14 mouse cellular contexts compared by ENCODE assay signal in genomic region chr10:8912213-8912612, GRCm38 (mm10). TPM values are rescaled to one million over a fixed set of nuclear protein-coding genes. Genes with fewer than 3 reads are reported as not detected.
DNase-seq lines count a peak whose midpoint lies in the region; ATAC-seq and TF ChIP-seq lines count a peak whose summit lies in the region.
"Had no signal": no experiment of that assay in that cellular context is flagged by ENCODE, and none has a peak within 500 bp of the region (broad histone marks: within the 10 kb centered on the region; RNA-seq: fewer than 3 reads in every experiment).

No protein-coding gene starts in this region.

- no peak for ATAC-seq in heart, embryonic 16.5 days (replicated peaks; ENCODE audit: extremely low read depth, insufficient read depth, low FRiP score)
- no peak for ATAC-seq in lung, embryonic 15.5 days (ENCODE audit: borderline replicate concordance, extremely low read depth, low FRiP score, low TSS enrichment)
- peak; percentile 74 for ATAC-seq in common myeloid progenitor, adult 5-6 weeks (replicated peaks; ENCODE audit: low read depth, poor library complexity, severe bottlenecking)
- ATAC-seq: forebrain, embryonic 13.5 days; inflammation-experienced regulatory T-cells, adult 6 months had no signal

- no peak overlapping the region for H3K9ac ChIP-seq in heart, embryonic 16.5 days (ENCODE audit: low read length)
- H3K9ac ChIP-seq in lung, embryonic 15.5 days, result no peak overlapping the region
- H3K9ac ChIP-seq: embryonic facial prominence, embryonic 15.5 days; forebrain, embryonic 13.5 days; liver, embryonic 14.5 days had no signal

- no peak for TF ChIP-seq POLR2A in lung, adult 2 months (IDR thresholded peaks at IDR 0.05; ENCODE audit: borderline replicate concordance, extremely low read depth, low read depth, low read length)

- no peak for DNase-seq in heart, adult 8-10 months (ENCODE audit: low spot score)
- no peak for DNase-seq in lung, adult 2 months
- peak; percentile 10 to 48 for DNase-seq in monocyte, adult 2 months (ENCODE audit: low read depth in 1 of 2, low spot score in 2 of 2)
- DNase-seq in cerebellum, postnatal 10 days, result no peak
- no peak for DNase-seq in testis, postnatal 14 days (ENCODE audit: low spot score)
- DNase-seq: cerebellum, adult 11-12 months had no signal

- WGBS in heart, embryonic 16.5 days, result 67% methylated on average over 4 of the region's 4 CpGs
- 70% methylated on average over 4 of the region's 4 CpGs for WGBS in lung, embryonic 15.5 days
- 42% methylated on average over 4 of the region's 4 CpGs for WGBS in lung, adult 2 months

- H3K4me2 ChIP-seq in heart, embryonic 16.5 days (ENCODE audit: low read depth, low read length), result no peak overlapping the region
- H3K4me2 ChIP-seq in lung, embryonic 15.5 days, result no peak overlapping the region
- H3K4me2 ChIP-seq: embryonic facial prominence, embryonic 15.5 days; forebrain, embryonic 13.5 days; midbrain, embryonic 11.5 days had no signal

- no peaks in the 10 kb centered on the region for H3K36me3 ChIP-seq in heart, embryonic 16.5 days (ENCODE audit: control insufficient read depth, insufficient read depth)
- no peaks in the 10 kb centered on the region for H3K36me3 ChIP-seq in lung, embryonic 15.5 days
- H3K36me3 ChIP-seq: embryonic facial prominence, embryonic 15.5 days had no signal

- H3K9me3 ChIP-seq in heart, embryonic 16.5 days (replicated peaks; ENCODE audit: control insufficient read depth, low read length), result no peaks in the 10 kb centered on the region
- no peaks in the 10 kb centered on the region for H3K9me3 ChIP-seq in lung, embryonic 15.5 days
- H3K9me3 ChIP-seq: embryonic facial prominence, embryonic 15.5 days; forebrain, embryonic 13.5 days had no signal

- no peak overlapping the region for H3K4me3 ChIP-seq in heart, embryonic 16.5 days (ENCODE audit: low read length)
- H3K4me3 ChIP-seq in lung, embryonic 15.5 days, result no peak overlapping the region
- H3K4me3 ChIP-seq in lung, adult 2 months (replicated peaks; ENCODE audit: extremely low read depth, low read depth, low read length), result no peak overlapping the region
- H3K4me3 ChIP-seq: embryonic facial prominence, embryonic 15.5 days; forebrain, embryonic 13.5 days had no signal

- peak overlapping the region; percentile 41 for H3K27ac ChIP-seq in heart, embryonic 16.5 days (ENCODE audit: low read length)
- H3K27ac ChIP-seq in lung, embryonic 15.5 days, result peak overlapping the region; percentile 32; the same call in 1 of the 2 replicates
- H3K27ac ChIP-seq: embryonic facial prominence, embryonic 15.5 days; forebrain, embryonic 13.5 days; liver, embryonic 14.5 days had no signal

- peaks cover 6% of the 10 kb centered on the region; the same call in 1 of the 2 replicates for H3K4me1 ChIP-seq in heart, embryonic 16.5 days (ENCODE audit: control insufficient read depth, insufficient read depth, low read length)
- H3K4me1 ChIP-seq in lung, embryonic 15.5 days, result peaks cover 13% of the 10 kb centered on the region
- H3K4me1 ChIP-seq in lung, adult 2 months (ENCODE audit: control insufficient read depth, insufficient read depth, low read length), result peaks cover 13% of the 10 kb centered on the region
- H3K4me1 ChIP-seq: embryonic facial prominence, embryonic 15.5 days; forebrain, embryonic 13.5 days had no signal

- TF ChIP-seq CTCF in lung, adult 2 months (IDR thresholded peaks at IDR 0.05; ENCODE audit: insufficient read depth, low read length), result no peak

- no peaks in the 10 kb centered on the region for H3K27me3 ChIP-seq in heart, embryonic 16.5 days (ENCODE audit: control insufficient read depth, insufficient read depth, low read length)
- no peaks in the 10 kb centered on the region for H3K27me3 ChIP-seq in lung, embryonic 15.5 days
- H3K27me3 ChIP-seq: embryonic facial prominence, embryonic 15.5 days had no signal

RNA-seq across cellular contexts. Expression of gene Sash1, which starts 26.3 kb away (rescaled TPM):
- 2.6 and 3.8 TPM in 2 replicates for polyA plus RNA-seq in heart, embryonic 16.5 days (2015; fragmentation: Nextera tagmentation; extraction: Ambion mirVana)
- 10 to 100 TPM; 22.3 to 26.1 (median 24.0) TPM for total RNA-seq in heart, adult 8-10 months (2022)
- 4.8 and 6.1 TPM in 2 replicates for polyA plus RNA-seq in lung, embryonic 15.5 days (2015; fragmentation: Nextera tagmentation; extraction: Ambion mirVana)
- polyA plus RNA-seq in lung, adult 2 months (2012; rRNA removed), result 34.9 and 38.6 TPM in 2 replicates
- total RNA-seq in common myeloid progenitor, adult 5-6 weeks (2017), result 2.7 and 4.8 TPM in 2 replicates

Comparison
In these comparisons a context has a peak if more than half of its experiments do, and no peak if none do; other contexts are left out.
1. DNase-seq: peak in monocyte, adult 2 months (2 of 2); none in heart, adult 8-10 months (single experiment), lung, adult 2 months (single experiment), cerebellum, postnatal 10 days (0 of 2) and testis, postnatal 14 days (single experiment).